Mouse (Mus musculus) embryo, embryonic 10 days (tissue): Measurements from ENCODE around the gene Prelp.
"Not testable (repeated sequence)": the region's sequence is repeated elsewhere in the genome, so short reads cannot be mapped to it uniquely, and the experiment has no call there.

Experiments
- DNase-seq: peaks from one replicate; pipeline ENCODE4 v3.0.0-alpha.2; 2015; ENCODE audit warnings: low spot score

The Prelp gene

DNA sequence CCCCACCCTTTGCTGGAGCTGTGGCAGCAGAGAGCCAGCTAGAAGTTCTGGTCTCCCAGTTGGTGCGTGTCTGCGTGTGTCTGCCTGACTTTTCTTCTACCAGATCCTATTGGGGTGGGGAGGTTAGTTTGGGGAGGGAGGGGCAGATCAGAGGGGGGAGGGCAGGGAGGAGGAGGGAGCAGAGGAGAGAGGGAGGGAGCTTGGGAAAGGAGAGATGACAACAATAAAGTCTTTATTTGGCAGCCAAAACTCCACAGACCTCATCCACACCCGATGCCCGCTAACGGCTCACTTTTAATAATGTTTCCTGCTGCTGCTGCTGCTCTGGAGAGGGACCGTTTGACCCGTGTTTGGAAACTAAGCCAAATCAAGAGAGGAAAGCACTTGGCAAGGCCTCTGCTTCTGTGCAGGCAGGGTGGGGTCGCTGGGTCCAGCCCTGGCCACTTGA, at the start of gene Prelp:
Gene Prelp, minus strand, starts transcription at position 111 of the 448 bp plus-strand sequence.
- no peak for DNase-seq

DNA sequence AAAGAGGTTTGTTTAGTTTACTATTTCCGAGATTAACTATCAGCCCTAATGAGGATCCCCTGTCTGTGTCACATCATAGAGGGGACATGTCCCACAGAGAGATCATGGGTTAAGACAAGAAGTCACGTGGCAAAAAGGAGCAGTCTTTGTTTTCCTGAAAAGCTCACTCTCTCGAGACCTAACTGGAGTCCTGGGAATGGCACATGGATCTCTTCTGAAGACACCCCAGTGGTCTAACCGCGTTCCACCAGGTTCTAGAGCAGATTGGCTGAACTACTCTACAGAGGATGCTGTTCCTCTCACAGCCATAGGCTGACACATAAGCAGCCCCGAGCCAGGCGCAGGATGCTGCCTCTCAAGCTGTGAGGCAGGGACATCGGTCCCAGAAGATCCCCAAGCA, 48.2 kb upstream of the Prelp start:
- DNase-seq, result no peak

DNA sequence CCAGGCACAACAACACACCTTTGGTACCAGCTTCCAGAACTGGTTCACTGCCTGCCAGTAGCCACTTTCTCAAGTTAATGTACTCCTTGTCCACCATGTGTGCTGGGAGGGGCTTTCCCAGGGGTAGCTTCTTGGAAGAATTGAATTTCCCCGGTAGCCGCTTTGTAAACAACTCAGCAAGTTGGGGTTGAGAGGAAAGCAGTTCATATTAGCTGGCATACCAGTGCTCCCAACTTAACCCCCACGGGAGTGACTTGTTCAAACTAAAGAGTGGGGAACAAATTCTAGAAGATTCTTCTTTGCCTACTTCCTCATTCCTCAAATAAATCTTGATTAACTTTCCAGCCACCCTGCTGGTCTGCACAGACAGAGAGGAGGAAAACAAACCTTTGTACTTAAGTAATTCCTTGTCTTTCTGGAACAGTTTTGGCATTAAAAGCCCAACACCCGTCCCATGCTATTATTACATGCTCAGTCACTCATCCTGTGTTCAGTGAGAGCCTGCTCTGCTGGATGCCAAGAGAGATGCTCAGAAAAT, 47.6 kb upstream of the Prelp start:
- no peak for DNase-seq

DNA sequence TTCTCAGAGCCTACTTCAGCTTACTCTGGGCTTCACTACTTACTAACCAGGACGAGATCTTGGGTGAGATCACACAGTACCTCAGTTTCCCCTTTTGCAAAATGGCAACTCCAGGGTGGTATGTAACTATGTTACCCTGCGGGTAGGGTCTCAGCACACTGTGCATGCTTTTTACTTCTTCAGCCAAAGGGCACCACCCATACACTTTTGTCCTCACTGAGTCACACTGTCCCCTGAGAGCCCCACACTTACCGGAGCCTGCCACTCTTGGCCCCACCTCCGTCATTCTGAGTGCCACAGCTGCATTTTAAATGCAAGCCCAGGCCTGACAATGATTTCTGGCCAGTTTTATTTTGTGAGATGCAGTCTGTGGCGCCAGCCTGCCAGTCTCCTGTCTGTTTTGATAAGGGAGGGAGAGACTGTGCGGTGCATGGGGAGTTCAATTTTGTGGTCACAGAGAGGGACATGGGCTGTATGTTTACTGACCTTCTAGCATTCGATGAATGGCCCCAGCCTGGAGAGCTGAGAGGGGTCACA, 46.3 kb upstream of the Prelp start:
- DNase-seq, result no peak

DNA sequence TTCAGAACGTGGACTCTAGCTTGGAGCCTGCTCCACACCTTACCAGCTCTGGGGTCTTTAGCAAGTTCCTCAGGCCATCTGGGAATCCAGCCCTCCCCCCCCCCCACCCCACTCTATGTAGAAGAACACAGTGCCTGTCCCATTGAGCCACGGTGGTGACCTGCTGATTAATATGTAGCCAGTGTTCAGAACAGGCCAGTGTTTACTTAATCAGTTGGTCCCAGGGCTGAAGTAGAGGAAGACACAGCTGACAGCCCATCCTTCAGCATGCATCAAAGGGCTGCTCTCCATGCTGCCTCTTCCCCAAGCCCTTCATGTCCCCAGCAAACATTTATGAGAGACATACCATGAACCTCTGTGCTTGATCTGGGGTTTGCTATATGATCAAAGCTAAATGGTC, 44.8 kb upstream of the Prelp start:
- no peak for DNase-seq

DNA sequence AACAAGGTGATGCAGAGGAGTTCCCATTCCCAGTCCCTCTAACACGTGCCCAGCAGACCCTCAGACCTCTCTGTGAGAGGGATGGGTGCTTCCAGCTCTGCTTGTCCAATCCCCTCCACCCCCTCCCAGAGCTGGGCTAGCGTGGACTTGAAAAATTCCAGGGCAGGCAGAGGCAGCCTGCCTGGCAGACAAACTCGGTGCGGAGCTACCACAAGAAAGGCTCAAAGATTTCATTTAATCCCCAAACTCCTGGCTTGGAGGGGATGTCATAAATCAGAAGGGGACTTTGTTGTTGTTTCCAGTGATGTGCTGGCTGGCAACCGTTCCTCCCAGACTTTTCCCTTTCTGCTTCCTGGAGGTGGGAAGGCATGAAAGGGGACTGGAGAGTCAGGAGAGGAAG, 44.1 kb upstream of the Prelp start:
- no peak for DNase-seq

DNA sequence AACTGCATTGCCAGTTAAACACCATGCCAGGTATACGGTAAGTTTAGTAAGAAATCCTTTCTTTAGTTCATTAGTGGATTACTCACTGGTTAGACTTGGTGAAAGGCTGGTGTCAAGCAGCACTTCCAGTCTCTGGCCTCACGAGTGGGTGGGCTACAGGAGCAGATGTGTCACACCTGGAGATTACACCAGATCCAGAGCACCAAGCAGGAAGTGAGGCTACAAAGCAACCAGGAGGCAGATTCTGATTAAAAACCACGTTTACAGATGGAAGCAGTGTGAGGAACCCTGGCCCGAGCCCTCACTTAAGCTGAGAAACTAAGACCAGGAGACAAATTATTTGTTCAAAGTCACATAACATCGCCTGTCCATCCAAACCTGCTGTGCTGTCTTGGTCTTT, 43.5 kb upstream of the Prelp start:
- no peak for DNase-seq

DNA sequence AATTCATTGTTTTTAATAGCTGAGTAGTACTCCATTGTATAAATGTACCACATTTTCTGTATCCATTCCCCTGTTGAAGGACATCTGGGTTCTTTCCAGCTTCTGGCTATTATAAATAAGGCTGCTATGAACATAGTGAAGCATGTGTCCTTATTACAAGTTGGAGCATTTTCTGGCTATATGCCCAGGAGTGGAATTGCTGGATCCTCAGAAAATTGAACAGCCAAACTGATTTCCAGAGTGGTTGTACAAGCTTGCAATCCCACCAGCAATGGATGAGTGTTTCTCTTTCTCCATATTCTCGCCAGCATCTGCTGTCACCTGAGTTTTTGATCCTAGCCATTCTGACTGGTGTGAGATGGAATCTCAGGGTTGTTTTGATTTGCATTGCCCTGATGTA, 42.4 kb upstream of the Prelp start:
- DNase-seq, result not testable (repeated sequence)

DNA sequence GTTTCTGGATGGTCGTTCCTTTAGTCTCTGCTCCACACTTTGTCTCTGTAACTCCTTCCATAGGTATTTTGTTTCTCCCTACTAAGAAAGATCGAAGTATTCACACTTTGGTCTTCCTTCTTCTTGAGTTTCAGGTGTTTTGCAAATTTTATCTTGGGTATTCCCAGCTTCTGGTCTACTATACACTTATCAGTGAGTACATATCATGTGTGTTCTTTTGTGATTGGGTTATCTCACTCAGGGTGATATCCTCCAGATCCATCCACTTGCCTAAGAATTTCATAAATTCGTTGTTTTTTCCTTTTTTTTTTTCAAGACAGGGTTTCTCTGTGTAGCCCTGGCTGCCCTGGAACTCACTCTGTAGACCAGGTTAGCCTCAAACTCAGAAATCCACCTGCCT, 41.9 kb upstream of the Prelp start:
- DNase-seq, result not testable (repeated sequence)

DNA sequence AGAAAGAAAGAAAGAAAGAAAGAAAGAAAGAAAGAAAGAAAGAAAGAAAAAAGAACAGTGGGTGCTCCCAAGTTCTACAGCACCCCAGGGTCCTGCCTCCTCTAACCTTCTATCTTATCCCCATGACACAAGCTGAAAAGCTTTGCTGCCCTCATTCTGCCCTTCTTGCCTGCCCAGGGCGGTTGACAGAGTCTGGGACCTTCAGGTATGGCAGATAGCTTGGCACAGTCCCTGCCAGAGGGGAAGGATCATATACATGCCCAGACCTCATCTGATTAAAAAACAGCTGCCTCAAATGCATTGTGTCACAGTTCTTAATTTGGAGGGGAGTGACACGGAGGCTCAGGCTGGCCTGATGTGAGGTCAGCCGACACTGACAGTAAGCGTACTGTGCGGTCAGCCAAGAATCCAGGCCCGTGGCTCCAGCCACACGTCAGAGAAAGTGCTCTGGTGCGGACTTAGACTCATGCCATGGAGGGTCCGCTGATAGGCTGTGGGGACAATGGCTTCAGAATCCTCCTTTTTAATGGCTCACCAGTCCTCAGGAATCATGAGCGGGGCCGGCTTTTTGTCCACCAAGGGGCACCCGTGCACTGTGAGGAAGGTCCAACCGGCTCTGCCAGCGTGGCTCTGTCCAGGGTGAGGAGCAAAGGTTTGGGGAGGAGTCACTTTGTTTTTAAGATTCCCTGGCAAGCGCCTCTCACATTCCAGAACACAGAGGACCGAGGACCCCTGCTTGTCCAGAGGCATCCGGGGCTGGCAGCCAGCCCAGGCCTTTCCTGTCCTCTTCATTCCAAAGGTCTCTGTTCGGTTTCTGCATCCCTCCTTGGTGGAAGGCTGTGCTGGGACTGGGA, 40.3 kb upstream of the Prelp start:
- DNase-seq, result peak; percentile 82

DNA sequence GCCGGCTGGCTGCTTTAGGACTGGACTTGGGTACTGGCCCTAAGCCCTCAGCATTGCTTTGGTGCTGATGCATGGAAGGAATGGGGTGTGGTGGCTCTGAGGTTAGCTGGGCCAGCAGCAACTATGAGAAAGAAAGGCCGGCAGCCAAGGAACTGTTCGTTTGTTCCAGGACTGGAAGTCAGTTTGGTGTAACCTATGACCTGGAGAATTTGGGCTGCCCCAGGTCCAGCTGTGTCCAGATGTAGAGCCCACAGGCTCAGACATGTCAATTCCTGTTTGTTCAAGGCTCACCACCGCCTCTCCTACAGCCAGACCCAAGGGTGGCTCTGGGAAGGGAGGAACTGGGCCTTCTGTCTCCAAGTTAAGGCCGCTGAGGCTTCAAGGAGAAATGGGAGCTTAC, 38.3 kb upstream of the Prelp start:
- no peak for DNase-seq

DNA sequence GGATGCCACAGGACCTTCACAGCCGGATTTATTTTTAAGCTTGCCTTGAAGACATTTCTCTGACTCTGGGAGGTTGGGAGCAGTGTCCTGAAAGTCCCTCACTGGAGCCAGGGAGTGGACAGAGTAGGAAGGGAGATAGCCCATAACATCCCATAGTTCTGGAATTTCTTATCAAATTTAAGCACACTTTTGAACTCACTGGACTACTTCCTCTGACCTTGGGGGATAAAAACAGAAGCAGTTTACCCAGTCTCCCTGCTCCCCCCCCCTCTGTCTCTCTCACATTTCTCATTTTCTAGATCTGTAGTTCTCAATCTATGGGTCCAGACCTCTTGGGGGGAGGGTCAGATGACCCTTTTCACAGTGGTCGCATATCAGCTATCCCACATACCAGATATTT, 32.8 kb upstream of the Prelp start:
- DNase-seq, result no peak

DNA sequence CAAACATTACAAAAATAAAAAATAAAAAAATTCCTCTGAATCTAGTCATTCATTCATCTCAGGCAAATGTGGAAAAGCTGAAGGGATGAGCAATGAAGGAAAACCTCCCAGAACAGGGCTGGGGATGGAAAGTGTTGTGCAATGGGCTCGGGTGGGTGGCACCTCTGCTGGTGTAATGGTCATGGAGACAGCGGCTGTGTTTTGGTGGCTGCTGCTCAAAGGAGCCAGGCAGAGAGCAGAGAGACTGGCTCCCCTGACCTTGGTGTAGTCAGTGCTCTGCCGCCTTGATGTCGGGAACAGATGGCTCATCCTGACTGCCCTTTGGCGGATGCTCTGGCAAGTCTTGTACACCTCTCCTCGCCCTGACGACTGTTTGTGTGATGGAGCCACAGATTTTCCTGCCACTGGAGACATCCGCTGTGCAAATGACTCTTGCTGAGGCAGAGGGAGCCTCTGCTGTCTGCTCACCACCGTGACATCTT, 32.1 kb upstream of the Prelp start:
- peak; percentile 18 for DNase-seq

DNA sequence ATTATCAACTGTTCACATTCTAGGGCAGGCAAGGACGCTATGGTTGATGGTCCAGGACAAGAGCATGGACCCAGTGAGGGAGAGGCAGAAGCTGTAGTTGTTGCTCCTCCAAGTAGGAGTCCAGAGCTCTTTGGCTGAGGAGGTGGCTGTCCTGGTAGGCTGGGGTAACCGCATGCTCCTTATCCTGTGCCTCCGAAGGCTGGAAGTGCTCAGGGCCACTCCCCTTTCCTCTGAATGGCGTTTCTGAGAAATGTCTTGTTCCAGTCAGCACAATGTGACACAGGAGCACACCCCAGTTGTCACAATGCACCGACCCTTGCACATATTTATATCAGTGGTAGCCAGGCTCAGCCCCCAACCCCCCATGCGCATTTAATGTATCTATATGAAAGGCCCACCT, 30.4 kb upstream of the Prelp start:
- DNase-seq, result peak; percentile 23

DNA sequence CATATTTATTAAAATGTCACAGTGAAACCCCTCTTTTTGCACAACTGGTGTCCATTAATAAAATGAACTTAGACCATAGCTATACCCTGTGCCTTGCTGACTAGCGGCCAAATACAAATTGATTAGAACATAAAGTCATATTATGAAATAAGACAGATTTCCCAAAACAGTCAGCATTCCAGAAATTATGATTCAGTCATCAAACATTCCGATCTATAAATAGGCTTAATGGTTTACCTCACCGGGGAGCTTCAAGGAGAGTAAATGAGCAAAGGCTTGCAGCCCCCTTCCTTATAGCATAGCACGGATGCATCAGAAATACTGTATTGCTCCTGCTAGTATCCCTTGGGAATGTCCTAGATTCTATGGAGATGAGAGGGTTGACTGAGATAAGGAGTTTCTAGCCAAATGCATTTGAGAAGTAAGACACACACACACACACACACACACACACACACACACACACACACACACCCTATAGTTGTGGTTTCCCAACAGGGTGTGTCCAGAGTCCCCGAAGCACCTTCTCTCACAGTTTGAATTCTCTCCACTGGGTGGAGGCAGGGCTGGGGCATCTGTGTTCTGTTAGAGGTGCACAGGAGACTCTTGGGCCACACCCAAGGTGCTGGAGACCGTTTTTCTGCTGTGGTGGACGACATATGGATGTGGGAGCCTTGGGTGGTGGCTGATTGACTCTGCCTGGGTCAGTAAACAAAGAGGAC, 29.0 kb upstream of the Prelp start:
- no peak for DNase-seq

DNA sequence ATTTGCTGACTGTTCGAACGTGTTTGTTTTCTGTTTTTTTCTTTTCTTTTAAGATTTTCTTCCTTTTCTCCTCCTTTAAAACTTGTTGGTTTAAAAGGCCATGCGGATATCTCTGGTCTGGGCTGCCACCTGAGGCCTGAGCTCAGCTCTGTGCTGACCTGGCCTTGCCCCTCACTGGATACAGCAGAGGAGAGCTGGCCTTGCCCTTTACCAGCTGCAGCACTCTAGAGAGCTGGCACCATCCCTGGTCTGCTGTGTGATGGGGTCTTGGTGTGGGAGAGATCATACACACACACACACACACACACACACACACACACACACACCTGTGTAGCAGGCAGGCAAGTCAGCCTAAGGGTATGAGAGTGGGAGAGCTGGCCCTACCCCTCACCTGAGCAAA, 23.9 kb upstream of the Prelp start:
- DNase-seq, result no peak

DNA sequence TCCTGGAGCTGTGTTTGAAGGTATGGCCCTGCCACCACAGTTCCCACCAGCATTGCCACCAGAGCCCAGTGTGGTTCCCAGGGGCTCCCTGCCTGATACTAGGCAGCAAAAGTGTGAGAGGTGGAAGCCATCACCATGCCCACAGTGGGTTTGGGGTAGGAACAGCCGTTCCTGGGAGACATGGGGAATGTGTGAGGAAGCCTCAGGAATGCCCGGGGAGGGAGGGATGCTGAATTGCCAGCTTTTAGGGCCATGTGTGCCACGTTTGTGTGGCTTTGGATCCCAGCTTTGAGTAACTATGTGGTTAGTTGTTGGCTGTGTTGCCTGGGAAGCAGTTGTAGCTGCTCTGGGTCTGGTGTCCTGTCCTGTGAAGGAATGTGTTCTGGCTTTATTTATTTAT, 20.7 kb upstream of the Prelp start:
- DNase-seq, result no peak

DNA sequence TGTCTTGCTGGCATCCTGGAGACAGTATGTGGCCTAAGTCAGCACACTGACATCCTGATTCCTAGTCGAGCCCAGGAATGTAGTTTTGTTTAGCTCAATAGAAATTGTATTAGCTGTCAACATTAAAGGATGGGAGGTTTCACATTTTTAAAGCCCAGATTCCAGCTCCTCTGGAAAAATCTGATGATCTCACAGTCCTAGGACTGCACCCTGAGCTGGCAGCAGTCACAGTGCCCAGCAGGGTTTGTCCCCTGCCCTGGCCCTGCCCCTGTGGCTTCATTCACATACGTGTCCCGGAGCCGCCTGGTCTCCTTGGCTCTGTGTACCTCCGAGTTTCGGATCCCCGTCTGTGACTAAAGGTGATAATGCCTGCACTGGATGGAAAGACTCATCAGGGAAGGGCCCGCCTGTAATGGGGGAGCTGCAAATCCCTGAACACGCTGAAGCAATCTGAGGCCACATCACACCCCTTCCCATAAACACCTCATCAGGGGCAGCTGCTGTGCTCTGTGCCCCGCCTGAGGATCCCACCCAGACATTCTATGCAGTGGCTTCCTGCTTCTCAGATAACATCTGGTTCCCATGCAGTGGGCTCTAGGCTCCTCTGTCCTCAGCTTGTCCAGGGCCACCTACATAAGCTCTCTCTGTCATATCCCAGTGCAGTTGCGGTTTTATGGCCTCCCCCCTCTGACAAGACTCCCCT, 20.1 kb upstream of the Prelp start:
- peak; percentile 25 for DNase-seq

DNA sequence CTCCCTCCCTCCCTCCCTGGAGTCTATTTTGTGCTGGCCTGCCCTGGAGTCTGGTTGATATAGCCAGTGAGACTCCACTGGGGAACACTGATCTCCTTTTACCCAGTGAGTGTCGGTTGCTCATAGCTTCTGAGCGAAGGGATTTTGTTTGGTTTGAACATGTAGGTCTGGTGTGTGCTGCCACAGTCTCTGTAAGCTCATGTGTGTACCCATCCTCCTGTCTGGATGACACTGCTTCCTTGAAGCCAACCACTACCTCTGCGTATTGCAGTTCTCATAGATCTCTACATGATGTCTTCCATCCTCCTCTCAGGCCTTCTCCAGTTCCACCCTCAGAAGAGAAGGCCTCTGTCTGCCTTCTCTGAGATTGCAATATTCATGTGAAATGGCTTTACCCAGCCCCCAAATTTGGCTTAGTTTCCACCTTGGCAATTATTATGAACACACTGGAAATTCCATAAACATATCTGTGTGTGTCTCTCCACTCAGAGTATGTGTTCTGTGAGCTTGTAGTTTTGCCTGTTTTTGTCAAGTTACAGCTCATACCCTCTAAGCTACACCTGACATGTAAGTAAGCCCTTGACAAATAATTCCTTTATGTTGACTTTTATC, 19.4 kb upstream of the Prelp start:
- DNase-seq, result no peak

DNA sequence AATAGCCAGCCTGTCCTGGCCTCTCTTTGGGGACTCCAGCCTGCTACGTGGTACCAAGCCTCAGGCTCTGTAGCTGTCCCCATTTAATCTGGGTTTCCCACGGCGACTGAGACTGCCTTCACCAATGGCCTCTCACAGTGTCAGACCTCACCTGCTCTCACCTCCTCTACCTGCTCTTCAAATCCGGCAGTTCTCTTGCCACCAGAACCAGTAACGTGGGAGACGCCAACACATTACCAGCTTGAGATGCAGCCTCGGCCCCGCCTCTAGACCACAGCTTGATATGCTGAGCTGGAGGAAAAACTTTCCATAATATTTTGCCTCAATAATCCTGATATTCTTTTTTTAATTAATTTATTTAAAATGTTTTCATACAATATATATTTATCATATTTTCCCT, 18.5 kb upstream of the Prelp start:
- no peak for DNase-seq

DNA sequence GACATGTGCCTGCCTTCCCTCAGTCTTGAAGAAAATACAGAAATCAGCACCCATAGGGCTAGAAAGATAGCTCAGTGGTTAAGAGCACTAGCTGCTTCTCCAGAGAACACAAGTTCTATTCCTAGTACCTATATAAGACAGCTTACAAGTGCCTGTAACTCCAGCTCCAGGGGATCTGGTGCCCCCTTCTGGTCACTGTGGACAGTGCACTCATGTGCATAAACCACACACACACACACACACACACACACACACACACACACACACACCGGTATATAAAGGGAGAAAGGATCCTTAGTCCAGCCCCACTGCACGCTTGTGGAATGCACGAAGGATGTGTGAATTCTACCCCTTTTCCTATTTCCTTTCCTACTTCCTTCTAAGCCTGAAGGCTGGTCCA, 15.0 kb upstream of the Prelp start:
- no peak for DNase-seq
